Mouse (Mus musculus) heart, embryonic 14.5 days (tissue): Measurements from ENCODE around the gene Mpc1. TPM values are rescaled to one million over a fixed set of nuclear protein-coding genes. Genes with fewer than 3 reads are reported as not detected.

ENCODE experiments used
- ATAC-seq: fragments of 200-750 bp; cut with Nextera tagmentation; 2 replicates; pipeline ENCODE4 v1.8.0; 2017; ENCODE audit warnings: low read depth, moderate TSS enrichment; ENCODE audit not compliant: insufficient number of reproducible peaks, insufficient read depth, low FRiP score
- H3K27ac ChIP-seq, 2 experiments: fragments of 200-500 bp in 1 of 2; fragments of 300-500 bp in 1 of 2; sonication (generic) in 1 of 2; replicated peaks in 1 of 2; 2 replicates each; pipeline ENCODE4 v1.5.1; 2012 to 2014; ENCODE audit warnings: low read depth in 2 of 2, low read length in 2 of 2, control low read depth in 1 of 2, mild to moderate bottlenecking in 1 of 2, mixed read lengths in 1 of 2; ENCODE audit not compliant: control insufficient read depth in 1 of 2, insufficient read depth in 1 of 2
- H3K27me3 ChIP-seq: fragments of 300-500 bp; sonication (generic); 2 replicates; pipeline ENCODE4 v1.6.1; 2014; ENCODE audit warnings: mild to moderate bottlenecking, low read length, control low read depth; ENCODE audit not compliant: control insufficient read depth, insufficient read depth
- H3K36me3 ChIP-seq: fragments of 300-500 bp; sonication (generic); 2 replicates; pipeline ENCODE4 v1.6.1; 2014; ENCODE audit warnings: mild to moderate bottlenecking, control low read depth, low read length, mixed read lengths; ENCODE audit not compliant: control insufficient read depth, insufficient read depth
- H3K4me1 ChIP-seq, 2 experiments: fragments of 200-500 bp in 1 of 2; fragments of 300-500 bp in 1 of 2; sonication (generic) in 1 of 2; 2 replicates each; pipeline ENCODE4 v1.6.1; 2012 to 2014; ENCODE audit warnings: low read length in 2 of 2, control low read depth in 1 of 2, mixed read lengths in 1 of 2; ENCODE audit not compliant: control insufficient read depth in 2 of 2, insufficient read depth in 2 of 2
- H3K4me2 ChIP-seq: fragments of 300-500 bp; sonication (generic); 2 replicates; pipeline ENCODE4 v1.6.1; 2014; ENCODE audit warnings: mild to moderate bottlenecking, low read length
- H3K4me3 ChIP-seq, 2 experiments: fragments of 200-500 bp in 1 of 2; fragments of 300-500 bp in 1 of 2; sonication (generic) in 1 of 2; 2 replicates each; pipeline ENCODE4 v1.5.1; 2012 to 2014; ENCODE audit warnings: low read length in 2 of 2, mild to moderate bottlenecking in 2 of 2, control low read depth in 1 of 2, low read depth in 1 of 2, moderate library complexity in 1 of 2; ENCODE audit not compliant: control insufficient read depth in 1 of 2, insufficient read depth in 1 of 2
- H3K9ac ChIP-seq: fragments of 300-500 bp; sonication (generic); 2 replicates; pipeline ENCODE4 v1.6.1; 2014; ENCODE audit warnings: mild to moderate bottlenecking, low read length
- H3K9me3 ChIP-seq: fragments of 300-500 bp; sonication (generic); 2 replicates; pipeline ENCODE4 v1.6.1; 2016; ENCODE audit warnings: low read length, control low read depth; ENCODE audit not compliant: control insufficient read depth
- WGBS: fragments of 180-500 bp; shearing (Covaris S2); extraction: QIAGEN DNeasy Blood & Tissue Kit; methylation state at CpG from one replicate; pipeline ENCODE4 v1.1.7; 2014; 5-methylcytosine and 5-hydroxymethylcytosine counted together
- polyA plus RNA-seq: library from polyadenylated mRNA; unstranded; fragments of >200 nt; fragmentation: Nextera tagmentation; extraction: Ambion mirVana; gene quantifications from 2 replicates; pipeline ENCODE4 v1.2.1, GENCODE M21; 2014

Gene Mpc1
- polyA plus RNA-seq, 1 experiment from 2014 or later = 284 TPM

GRCm38 (mm10) chr17:8283526-8284253, 986 bp downstream of the Mpc1 start:
- Histone ChIP-seq H3K36me3 (0 out of 2 replicates have a peak, but pooled peaks cover 2% of the 10 kb centered on the region), H3K9ac (peak overlapping the region; percentile 91), H3K4me2 (peak overlapping the region; percentile 97), H3K9me3 (no peaks in the 10 kb centered on the region), H3K4me3 (peak overlapping the region; percentile 86 to 87), H3K27ac (peak overlapping the region; percentile 97 to 100), H3K4me1 (peaks cover 9 to 13% of the 10 kb centered on the region in 2 experiments), H3K27me3 (no peaks in the 10 kb centered on the region)
- under 1% methylated on average over 77 of the region's 77 CpGs for WGBS
- ATAC-seq = peak; percentile 96

GRCm38 (mm10) chr17:8284254-8284661, 1.6 kb downstream of the Mpc1 start:
- Histone ChIP-seq H3K4me2 (peak overlapping the region; percentile 97), H3K36me3 (peaks cover 3% of the 10 kb centered on the region; the same call in 1 of the 2 replicates), H3K27me3 (no peaks in the 10 kb centered on the region), H3K9ac (peak overlapping the region; percentile 91), H3K27ac (peak overlapping the region; percentile 87 to 97), H3K9me3 (no peaks in the 10 kb centered on the region), H3K4me3 (peak overlapping the region; percentile 86 to 87), H3K4me1 (peaks cover 9 to 13% of the 10 kb centered on the region in 2 experiments)
- WGBS = 0% methylated on average over 32 of the region's 32 CpGs
- ATAC-seq = peak; percentile 2

GRCm38 (mm10) chr17:8285056-8285455, 2.4 kb downstream of the Mpc1 start:
- no peak for ATAC-seq
- Histone ChIP-seq H3K9me3 (no peaks in the 10 kb centered on the region), H3K36me3 (peaks cover 8% of the 10 kb centered on the region; the same call in 1 of the 2 replicates), H3K4me1 (peaks cover 9 to 13% of the 10 kb centered on the region in 2 experiments), H3K9ac (peak overlapping the region; percentile 91), H3K4me2 (peak overlapping the region; percentile 97), H3K27ac (no peak overlapping the region), H3K4me3 (peak overlapping the region; percentile 86 to 87), H3K27me3 (no peaks in the 10 kb centered on the region)
- 45% methylated on average over 8 of the region's 8 CpGs for WGBS

DNA sequence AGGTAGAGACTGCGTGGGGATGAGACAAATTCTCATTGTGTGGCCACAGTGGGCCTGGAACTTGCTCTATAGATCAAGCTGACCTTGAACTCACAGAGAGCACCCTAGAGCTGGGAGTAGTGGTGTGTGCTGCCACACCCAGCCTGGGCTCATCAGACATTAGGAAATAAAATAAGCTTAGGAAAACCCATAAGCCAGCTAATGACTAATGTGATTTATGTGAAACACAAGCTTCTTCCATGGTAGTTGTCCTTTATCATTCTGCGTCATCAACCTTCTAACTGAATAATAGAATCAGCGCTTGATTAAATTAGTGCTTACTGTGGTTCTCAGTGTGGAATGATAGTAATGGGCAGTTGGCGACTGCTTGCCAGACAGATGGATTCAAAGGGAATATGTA, 4.3 kb downstream of the Mpc1 start:
- no peak for ATAC-seq
- no peak overlapping the region for H3K4me3 ChIP-seq
- no peaks in the 10 kb centered on the region for H3K27me3 ChIP-seq
- H3K9ac ChIP-seq = no peak overlapping the region
- H3K4me2 ChIP-seq = no peak overlapping the region
- no peaks in the 10 kb centered on the region for H3K9me3 ChIP-seq
- peaks cover 14% of the 10 kb centered on the region; the same call in 1 of the 2 replicates for H3K36me3 ChIP-seq
- 88% methylated on average over 4 of the region's 4 CpGs for WGBS
- H3K27ac ChIP-seq = no peak overlapping the region
- H3K4me1 ChIP-seq = peaks cover 9 to 13% of the 10 kb centered on the region in 2 experiments

DNA sequence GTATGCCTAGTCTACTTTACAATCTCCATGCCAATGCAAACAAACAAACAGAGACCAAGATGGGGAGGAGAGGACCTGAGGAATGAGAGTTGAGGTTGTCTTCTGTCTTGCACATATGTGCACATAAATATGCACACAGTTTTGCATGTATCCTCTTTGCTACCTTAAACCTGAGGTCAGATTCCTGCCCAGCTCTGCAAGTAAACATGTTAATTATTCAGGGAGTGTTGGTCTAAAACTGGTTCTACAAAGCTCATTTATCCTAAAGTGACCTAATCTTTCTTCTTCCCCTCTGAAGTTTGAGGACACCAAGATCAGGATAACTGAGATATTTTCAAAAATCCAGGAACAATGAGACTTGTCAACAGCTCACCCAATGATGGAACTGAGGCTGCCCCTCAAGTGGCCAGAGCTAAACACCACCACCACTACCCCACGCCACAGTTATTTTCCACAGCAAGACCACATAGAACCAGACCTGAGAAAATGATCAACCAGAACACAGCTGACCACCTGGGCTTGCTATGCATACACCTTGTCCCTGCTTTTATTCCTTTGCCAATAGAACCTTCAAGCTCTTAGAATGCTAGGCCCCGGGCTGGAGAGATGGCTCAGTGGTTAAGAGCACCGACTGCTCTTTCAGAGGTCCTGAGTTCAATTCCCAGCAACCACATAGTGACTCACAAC, 7.4 kb downstream of the Mpc1 start:
- peaks cover 30% of the 10 kb centered on the region for H3K36me3 ChIP-seq
- 87% methylated on average over 3 of the region's 3 CpGs for WGBS
- H3K27ac ChIP-seq = no peak overlapping the region
- peaks cover under 1% of the 10 kb centered on the region in 2 experiments for H3K4me1 ChIP-seq
- no peak for ATAC-seq
- H3K9me3 ChIP-seq = no peaks in the 10 kb centered on the region
- no peak overlapping the region for H3K4me3 ChIP-seq
- no peak overlapping the region for H3K9ac ChIP-seq
- no peaks in the 10 kb centered on the region for H3K27me3 ChIP-seq
- H3K4me2 ChIP-seq = no peak overlapping the region

DNA sequence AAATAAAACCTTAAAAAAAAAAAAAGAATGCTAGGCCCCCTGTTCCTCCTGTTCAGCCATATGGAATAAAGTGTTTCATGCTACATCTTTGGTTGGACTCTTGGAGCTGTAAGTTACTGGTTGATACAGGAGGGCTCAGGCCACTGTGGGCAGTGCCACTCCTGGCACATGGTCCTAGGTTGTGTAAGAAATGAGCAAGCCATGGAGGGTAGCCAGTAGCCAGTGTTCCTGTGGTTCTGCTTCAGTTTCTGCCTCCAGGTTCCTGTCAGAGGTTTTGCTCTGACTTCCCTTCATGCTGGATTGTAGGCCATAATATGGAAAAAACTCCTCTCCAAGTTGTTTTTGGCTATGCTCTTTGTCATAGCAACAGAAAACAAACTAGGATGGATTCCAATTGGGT, 8.0 kb downstream of the Mpc1 start:
- Histone ChIP-seq H3K9me3 (no peaks in the 10 kb centered on the region), H3K4me1 (no peaks in the 10 kb centered on the region), H3K36me3 (peaks cover 36% of the 10 kb centered on the region), H3K27me3 (no peaks in the 10 kb centered on the region), H3K4me2 (no peak overlapping the region), H3K27ac (no peak overlapping the region), H3K4me3 (no peak overlapping the region), H3K9ac (no peak overlapping the region)
- no peak for ATAC-seq

DNA sequence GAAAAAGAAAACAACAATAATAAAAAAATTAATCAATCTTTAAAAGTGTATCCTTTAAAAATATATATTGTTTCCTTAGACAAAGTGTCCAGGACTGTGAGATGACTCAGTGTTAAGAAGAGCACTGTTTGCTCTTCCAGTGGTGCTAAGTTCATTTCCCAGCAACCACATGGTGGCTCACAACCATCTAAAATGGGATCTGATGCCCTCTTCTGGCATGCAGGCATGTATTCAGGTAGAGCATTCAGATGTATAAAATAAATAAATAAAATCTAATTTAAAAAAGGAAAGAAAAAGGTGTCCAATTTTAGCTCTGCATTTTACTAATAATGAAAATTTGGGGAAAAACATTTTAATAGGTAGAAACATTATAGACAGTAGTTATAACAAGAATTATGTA, 13.1 kb downstream of the Mpc1 start:
- Histone ChIP-seq H3K9ac (no peak overlapping the region), H3K27ac (no peak overlapping the region), H3K9me3 (no peaks in the 10 kb centered on the region), H3K4me3 (no peak overlapping the region), H3K4me2 (no peak overlapping the region), H3K36me3 (peaks cover 37% of the 10 kb centered on the region), H3K27me3 (no peaks in the 10 kb centered on the region), H3K4me1 (no peaks in the 10 kb centered on the region)
- no peak for ATAC-seq
